Mouse (Mus musculus) cerebellum, adult 11 months (tissue): ENCODE data around the gene Mrgpre.

ENCODE experiments used
- DNase-seq: peaks from one replicate; pipeline ENCODE4 v3.0.0; 2022

Mrgpre gene

DNA sequence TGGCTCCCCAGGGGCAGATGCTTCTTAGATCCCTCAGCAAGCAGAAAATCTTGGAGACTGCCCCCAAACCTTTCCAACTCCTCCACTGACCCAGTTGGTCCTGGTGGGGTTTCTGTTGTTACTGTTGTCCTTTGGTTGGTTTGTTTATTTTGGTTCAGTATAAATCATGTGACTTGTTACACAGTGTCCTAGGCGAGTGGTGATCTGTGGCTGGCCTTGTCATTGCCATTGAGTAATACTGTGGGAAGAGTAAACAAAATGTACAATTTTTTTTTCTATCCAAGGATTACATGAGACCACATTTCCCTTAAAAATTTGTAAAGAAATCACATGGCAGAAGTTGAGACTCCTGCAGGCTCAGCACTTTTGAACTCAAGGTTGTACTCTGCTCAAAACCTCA lies 14.8 kb downstream of the Mrgpre start:
- no peak for DNase-seq

DNA sequence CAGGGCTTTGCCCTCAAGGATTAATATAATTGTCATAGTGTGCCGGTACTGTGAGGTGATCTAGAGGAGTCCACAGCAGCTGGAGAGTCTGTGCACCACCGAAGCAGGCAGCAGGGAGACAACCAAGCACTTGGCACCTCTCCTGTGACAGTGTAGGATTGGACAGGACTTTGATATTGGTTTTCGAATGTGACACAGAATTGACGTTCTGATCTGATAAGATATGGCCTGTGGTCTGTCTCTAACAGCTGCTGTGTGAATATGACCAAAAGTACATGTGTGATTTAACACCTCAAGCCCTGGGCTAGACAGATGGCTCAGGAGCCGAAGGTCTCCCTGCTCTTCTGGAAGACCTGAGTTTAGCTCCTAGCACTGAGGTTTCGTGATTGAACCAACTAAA lies 16.0 kb downstream of the Mrgpre start:
- DNase-seq, result no peak

DNA sequence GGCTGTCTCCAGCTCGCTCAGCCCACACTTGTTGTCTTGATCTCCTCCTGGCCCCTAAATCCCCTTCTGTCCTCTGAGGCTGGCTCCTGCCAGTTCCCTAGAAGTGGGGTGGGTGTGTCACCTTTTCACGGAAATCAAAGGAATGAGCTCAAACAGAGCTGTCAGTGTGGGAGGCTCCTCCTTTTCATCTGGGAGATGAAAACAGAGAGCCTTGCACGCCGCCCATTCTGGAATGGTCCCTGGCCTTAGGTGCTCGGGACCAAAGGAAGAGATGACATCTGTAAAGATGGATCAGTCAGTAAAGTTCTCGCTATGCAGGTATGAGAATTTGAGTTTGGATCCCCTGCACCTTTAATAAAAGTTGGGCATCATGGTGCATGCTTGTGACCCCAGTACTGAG lies 17.4 kb downstream of the Mrgpre start, which contains the start of gene Mrgprg:
Gene Mrgprg, minus strand, starts transcription at position 101 of the 400 bp plus-strand sequence.
- DNase-seq, result no peak

DNA sequence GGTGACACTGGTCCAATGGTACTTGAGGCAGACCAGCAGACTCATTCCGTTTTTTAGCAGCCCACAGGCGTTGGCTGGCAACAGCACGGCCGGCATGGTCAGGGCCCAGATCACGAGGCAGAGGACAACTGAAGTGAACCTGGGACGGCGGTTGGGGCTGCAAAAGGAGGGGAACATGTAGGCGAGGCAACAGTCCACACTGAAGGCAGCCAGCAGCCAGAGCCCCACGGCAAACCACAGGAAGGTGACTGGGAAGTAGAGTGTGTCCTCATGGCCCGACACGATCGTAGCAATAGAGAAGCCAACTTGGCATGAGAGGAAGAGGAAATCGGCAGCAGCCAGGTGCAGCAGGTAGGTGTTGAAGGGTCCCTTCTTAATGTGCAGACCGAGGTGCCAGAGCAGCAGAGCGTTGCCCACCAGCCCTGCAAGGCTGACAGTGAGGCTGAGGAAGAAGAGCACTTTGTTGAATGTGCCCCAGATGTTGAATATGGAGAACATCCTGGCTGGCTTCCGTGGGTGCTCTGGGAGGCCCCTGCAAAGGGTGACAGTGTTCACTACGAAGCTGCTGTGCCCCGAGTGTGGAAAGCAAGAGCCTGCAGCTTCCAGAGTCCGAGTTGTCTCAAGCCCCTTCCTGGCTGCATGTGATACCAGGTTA lies 19.3 kb downstream of the Mrgpre start:
- DNase-seq, result no peak

DNA sequence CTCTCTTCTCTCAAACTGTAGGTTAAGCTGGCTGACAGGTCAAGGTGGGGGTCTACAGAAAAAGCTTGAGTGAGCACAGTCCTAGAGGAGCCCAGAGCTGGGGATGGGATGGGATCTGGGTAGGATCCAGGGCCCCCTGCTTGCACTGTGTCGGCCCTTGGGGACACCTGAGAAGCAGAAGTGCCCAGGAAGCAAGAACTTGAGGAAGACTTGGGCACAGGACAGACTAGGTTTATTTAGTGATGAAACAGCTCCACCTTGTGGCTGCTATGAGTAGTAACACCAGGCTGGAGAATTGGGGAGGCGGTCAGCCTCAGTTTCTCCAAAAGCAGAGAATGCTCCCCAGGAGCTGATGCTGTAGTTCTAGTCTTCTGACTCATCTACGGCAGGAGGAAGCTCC lies 20.5 kb downstream of the Mrgpre start:
- DNase-seq, result no peak

DNA sequence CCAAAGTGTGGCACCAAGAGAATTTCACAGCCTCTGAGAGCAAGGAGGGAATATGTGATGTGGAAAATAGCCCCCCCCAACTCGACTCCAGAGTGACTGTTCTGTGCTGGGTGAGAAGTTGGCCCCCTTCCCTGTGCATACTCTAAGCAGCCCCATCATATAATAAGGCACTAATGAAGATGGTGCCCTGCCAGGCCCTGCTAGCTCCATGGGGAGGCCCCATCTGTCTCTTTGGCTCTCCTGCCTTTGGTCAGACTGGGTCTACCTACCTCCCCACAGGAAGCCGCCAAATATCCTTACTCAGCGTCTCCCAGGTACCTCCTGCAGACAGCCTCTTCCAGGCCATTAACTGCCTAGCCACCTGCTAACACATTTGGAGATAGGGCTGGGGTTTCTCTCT lies 25.3 kb downstream of the Mrgpre start:
- peak; percentile 75 for DNase-seq

DNA sequence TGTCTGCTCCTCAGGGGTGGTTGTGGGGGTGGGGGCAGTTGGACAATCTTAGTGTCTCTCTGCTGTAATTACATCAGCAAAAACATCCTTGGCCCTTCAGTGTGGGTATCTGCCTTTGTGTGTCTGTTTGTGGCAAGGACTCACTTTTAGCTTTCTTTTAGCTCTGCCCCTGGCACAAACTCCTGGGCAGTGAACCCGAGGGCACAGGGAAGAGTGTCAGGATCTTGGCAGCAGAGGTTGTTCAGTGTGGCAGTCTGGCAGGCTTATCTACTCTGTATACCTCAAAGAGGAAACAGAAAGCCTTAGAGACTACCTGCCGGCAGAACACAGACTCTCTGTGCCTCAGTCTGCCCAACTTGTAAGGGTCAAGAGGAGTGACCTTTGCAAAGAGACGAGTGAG lies 26.6 kb downstream of the Mrgpre start:
- DNase-seq, result no peak

DNA sequence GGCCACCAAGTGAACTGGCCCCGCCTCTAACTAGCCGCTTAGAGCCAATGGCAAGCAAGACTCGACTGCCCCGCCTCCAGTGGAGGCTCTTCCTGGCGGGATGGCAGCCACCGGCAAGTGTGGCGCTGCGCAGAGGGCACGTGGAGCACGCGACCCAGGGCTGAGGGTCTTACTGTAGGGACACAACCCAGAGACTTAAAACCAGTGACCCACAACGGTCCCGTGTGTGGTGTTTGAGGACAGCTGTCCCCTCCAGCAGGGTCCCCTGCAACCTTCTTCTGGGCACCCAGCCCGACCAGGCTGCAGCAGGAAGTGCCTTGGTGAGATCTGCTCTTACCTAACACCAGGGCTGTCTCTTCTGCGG lies 27.3 kb downstream of the Mrgpre start:
- peak; percentile 46 for DNase-seq

DNA sequence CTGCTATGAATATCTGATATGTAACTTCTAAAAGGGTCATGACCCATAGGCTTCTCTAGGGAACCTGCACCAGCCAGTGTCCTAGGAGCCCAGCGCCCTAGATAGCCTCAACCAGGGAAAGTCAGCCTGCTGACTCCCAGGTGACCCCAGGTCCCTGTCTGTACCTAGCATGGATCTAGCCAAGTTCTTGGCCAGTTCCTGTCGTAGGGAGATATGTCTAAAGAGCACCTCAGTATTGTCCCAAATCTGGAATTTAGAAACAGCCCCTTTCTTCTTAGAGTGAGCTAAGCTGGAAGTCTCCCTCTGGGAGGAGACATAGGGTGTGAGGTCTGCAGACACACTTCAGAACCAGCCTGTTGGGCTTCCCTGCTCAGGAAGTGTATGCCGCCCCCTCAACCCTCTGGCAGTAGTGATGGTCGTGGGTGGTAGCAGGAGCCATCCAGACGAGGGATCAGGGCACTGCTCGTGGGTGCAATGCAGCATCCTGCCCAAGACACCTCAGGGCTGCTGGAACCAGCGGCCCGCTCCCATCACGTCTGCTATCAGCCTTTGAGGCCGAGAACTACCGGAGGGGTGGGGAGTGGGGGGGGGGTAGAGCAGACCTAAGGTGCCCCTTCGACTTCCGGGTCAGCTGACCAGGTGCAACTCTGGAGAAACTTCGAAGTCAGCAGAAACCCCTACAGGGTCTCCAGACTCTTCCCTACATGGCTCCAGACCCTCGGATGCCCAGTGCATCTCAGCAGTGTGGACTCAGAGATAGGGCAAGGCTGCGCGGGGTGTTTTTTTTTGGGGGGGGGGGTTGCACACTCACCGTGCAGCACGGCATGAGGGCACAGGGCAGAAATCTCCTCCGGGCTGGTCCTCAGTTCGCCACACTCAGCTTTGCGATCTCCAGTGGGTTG lies 27.9 kb downstream of the Mrgpre start, which contains the start of gene Osbpl5:
Gene Osbpl5, minus strand, starts transcription at position 861 of the 902 bp plus-strand sequence.
- DNase-seq, result no peak

DNA sequence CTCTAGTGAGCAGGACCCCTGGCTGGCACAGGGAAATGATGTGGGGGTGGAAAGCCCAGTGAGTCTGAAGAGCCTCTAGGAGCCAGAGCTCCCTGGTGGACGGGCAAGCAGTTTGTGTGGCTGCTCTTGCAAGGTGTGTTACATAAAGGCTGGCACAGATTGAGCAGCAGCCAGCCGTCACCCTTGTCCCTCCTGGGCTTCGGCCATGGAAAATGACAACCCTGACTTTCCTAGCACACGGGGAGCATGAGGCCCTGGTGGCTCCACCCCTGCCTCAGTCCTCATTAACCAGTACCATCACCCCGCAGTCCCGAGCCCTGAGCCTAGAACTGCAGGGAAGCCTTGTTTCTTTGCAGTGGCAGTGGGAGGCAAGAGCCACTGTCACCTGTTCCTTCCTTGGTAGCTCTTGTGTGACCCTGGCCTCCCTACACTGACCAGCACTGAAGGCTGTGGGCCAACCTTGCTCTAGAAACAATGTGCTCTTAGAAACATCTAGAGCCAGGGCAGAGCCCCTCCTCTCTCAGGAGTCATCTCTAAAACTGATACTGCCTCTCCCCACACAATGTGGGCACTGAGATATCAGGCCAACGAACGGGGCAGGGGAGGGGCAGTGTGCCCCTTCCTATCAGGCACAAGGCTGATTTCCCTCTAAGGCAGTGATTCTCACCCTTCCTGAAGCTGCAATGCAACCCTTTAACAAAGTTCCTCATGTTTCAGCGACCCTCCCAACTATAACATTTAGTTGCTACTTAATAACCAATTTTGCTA lies 28.8 kb downstream of the Mrgpre start:
- DNase-seq, result no peak

DNA sequence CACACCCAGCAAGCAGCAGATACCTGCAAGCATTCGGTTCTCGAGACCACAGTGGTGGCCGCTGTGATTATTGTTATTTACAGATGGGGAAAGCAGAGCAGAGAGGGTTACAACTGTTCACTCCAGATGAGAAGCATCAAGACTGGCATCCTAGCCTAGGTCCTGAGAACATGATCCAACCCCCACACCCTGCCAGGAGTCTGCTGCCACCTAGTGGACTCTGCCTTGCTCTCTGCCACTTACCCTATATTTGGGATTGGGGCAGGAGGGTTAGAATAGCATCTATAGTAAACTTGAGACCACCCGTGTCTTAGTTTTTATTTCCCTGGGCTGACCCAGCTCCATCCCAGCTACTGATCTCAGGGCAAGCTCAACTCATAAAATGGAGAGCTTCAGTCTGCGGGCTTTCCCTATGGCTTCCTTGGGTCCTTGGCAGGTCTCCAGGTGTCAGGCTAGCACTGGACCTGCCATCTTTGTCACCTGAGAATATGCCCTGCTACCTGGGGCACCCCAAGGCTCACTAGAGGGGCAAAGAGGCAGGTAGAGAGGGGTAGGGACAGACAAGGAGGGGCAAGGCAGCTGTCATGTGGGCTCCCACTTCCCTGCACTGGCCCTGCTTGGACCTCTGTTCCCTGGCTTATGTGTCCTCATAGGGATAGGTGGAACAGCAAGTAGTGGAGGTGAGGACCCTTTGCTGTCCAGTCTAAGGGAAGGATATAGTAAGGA lies 30.1 kb downstream of the Mrgpre start:
- peak; percentile 32 for DNase-seq

DNA sequence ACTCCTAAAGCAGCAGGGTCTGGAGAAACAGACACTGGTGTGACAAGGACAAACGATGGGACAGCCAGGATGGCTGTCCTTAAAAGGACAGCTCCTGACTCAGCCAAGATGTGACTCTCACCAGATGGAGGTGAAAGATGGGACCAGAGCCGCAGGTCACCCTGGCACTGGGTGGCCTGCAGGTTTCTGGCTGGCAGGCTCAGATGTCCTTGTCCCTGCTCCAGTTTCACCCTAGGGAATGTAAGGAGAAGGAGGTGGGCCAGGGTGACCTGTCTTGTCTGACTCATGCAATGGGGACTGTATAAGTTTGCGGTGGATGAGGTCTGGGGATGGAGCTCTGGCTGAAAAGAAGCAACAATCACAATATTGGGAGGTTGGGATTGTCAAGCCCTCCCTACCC lies 31.7 kb downstream of the Mrgpre start:
- DNase-seq, result no peak

DNA sequence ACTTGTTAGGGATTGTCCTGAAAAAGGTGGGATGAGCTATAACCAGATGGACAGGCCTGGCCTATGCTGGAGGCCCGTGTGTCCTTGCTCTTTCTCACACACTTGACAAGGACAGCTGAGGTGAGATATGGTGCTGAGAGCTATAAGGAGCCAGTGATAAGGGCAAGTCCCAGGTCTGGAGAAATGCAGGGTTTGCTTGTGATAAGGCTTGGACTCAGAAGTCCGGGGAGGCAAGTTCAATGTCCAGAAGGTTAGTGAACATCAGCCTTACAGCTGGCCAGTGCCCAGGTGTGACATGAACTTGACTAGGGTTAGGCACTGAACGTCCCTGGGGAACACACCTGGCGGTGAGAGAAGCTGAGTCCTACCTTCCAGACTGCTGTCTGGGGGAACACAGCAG lies 32.2 kb downstream of the Mrgpre start:
- DNase-seq, result no peak

DNA sequence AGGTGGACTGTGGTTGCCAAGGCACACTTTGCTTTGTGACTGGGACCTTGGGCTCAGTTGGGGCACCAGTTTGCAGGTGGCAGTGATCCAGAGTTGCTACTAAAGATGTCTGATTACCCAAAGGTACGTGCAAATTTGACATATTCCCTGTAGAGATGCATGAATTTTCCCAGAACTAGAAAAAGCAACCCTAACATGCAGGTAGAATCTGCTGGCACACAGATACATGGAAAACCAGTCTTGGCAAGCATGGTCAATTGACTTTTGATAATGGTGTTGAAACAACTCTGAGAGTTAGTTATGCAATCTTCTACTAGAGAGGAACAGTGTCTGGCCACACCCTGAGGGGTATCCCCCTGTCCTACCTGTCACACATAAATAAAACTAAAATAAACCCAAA lies 32.9 kb downstream of the Mrgpre start:
- no peak for DNase-seq

DNA sequence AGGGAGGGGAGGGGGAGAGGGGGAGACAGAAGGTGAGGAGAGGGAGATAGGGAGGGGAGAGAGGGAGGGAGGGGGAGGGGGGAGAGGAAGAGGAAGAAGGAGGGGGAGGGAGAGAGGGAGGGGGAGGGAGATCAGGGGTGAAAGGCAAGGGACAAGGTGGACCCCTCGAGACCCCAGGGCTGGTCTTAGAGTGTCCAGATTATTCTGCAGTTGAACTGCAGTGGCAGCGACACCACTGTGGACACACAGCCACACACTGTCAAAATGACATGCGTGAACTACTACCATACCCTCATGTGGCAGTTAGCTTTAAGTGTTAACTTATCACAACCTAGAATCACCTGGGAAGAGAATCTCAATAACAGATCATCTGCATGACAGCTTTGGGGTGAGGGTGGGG lies 35.3 kb downstream of the Mrgpre start:
- DNase-seq, result no peak

DNA sequence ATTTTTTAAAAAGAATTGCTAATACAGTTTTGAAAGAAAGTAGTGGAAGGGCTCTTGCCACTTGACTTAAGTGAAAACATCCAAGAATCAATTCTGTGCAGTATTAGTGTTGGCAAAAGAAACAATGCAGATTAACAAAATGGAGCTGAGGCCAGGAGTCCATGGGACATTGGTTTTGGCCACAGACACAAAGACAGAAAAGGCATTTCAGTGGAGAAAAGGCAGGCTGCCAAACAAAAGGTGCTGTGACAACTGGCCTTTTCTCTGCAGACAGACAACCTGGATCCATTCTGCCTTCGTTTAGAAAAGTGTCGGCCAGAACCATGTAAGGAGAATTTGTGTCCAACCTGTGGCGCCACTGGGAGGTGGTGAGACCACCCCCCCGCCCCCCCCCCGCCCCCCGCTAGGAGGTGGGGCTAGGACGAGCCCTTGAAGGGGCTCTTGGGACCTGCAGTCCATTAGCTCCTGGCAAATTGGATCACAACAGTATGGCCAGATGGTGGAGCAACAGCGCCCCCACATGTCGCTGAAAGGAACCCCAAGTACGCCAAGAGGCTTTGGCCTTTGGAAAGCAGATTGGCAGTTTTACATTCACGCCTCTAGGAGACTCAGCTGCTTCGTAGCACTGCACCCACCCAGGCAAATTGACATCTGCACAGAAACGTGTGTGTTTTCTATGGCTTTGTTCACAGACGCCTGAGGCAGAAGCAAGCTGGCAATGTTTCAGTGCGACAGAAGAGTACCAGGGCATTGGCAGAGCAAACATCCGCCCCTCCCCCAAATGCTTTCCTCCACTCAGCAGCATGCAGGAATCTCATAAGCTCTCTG lies 36.0 kb downstream of the Mrgpre start:
- peak; percentile 73 for DNase-seq

DNA sequence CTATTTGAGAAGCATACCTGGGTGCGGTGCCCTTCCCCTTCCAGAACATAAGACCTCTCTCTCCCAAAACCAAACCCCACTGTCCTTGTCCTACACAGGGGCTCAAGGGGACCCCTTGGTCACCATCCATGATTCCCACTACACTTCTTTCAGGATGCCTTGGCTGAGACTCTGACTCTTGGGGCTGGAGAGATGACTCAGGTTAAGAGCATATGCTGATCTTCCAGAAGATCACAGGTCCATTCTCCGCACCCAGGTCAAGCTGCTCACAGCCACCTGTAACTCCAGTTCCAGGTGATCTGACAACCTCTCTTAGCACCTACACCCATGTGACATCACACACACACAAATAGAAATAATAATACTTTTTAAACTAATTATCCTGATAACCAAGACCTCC lies 43.6 kb downstream of the Mrgpre start:
- DNase-seq, result no peak

DNA sequence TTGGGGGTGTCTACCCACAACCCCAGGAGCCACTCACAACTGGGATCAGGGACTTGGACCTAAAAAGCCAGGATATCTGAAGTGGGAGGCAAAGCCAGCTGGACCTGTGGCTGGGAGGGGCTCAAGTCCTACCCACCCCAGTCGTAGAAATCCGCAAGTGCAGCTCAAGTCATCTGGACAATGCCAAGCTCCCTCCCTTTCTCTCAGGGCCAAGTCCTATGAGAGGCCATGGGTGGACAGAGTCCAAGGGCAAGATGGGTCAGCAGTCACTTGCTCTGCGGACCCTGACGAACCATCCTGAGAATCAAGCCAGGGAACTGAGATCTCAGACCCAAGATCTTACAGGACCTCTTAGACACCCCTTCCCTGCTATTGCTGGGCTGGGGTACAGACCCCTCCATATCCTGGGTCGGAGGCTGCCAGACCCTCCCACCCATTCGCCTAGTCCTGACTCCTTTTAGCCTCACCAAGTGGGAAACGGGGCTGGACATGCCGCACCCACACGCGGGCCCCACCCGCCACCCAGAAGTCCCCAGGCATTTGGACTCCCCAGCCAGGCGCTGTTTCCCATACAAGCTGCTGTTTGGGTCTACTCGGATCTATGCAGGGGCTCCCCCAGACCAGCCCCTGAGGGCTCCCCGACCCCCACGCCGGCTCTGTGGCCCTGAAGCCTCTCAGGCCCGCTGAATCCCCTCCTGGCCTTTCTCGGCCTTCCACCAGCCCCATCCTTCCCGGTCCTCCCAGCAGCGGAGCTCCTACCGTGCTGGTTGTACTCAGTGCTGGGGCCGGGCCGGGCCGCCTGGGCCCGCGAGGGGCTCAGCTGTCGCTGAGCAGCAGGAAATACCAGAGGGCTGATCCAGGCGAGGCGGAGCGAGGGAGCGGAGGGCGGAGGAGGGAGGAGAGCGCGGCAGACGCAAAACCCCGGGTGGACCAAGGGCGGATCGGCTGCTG lies 44.5 kb downstream of the Mrgpre start:
- peak; percentile 26 for DNase-seq

DNA sequence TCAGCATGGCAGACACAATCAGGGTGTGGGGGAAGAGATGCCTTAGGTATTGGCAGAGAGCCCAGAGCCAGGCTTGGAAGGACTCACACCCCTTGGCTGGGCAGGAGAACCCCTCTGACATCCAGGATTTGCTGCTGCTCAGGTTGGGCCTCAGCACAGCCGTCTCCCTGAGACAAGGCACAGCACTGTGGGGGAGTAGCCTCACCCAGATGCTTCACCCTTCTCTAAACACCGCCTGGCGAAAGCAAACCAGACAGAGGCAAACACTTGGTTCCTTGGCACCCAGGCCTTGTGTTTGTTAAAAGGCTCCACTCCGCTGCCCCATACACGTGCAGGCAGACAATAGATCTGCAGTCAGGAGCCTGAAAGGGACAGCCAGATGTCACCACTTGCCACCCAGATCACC lies 45.7 kb downstream of the Mrgpre start:
- no peak for DNase-seq

DNA sequence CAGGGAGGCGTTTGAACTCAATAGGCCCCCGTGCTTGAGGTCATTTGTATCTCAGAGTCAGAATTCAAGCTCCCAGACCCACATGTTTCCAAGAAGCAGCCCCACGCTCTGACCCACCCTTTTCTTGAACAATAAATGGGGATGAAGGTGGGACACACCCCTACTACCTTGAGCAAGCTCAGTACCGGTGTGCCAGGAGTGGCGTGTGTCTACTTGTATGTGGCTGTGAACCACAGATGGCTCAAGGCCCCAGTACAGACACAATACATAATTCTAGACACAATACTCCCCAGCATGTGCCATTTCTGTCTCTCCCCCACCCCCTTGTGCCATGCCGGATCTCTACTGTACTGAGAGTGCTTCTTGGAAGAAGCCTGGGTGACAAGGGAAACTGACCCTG lies 46.1 kb downstream of the Mrgpre start:
- DNase-seq, result no peak

DNA sequence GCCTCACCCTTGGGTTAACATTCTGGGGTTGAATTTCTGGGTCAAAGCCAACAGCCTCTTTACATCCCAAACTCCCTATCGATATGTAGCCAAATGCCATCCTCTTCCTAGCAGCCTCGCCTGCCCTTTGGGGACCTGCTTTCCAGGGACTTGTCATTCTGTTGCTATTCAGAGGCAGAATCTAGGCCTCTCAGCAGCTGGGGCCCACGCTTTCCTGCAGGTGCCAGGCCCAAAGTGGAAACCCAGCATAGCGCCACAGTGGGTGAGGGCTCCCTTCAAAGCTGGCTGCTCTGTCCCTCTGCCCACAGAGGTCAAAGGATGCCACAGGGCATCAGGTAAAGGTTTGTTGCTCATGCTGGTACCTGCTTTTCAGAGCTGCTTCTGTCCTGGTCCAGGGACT lies 50.6 kb downstream of the Mrgpre start:
- no peak for DNase-seq
